Mouse (Mus musculus): ENCODE results near the gene Slc30a2.
A peak's percentile ranks its signal among the peaks of the same experiment; 100 is the strongest.
"Not testable (repeated sequence)": the region's sequence is repeated elsewhere in the genome, so short reads cannot be mapped to it uniquely, and the experiment has no call there.

The Slc30a2 gene

GRCm38 (mm10) chr4:134359649-134360048 is 16.7 kb downstream of the Slc30a2 start:
- DNase-seq (ENCODE audit: low spot score in 2 of 2), result no peak

DNA sequence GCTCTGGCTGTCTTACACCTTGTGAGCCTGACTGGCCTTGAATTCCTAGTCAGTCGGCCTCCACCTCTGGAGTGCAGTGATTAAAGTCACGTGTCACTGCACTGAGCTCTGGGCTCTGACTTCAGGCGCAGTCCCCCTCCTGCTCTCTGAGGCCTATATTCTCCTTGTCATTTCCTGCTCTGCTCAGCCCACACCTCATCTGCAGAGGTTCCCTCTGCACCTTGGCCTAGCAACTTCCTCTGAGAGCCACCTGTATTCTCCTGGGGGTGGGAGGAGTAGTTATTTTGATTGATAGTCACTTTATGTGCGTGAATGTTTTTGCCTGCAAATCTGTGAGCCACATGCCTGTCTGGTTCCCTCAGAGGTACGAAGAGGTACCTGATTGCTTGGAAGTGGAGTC is 18.2 kb downstream of the Slc30a2 start:
- DNase-seq (ENCODE audit: low spot score in 2 of 2), result no peak

GRCm38 (mm10) chr4:134362124-134362523 is 19.1 kb downstream of the Slc30a2 start:
- DNase-seq (ENCODE audit: low spot score in 2 of 2), result no peak

GRCm38 (mm10) chr4:134362586-134362985 is 19.6 kb downstream of the Slc30a2 start:
- peak; percentile 68 to 69 for DNase-seq (ENCODE audit: low spot score in 2 of 2)

- no peak for DNase-seq (ENCODE audit: low spot score in 2 of 2)
Observed at GRCm38 (mm10) chr4:134365280-134365679, 22.3 kb downstream of the Slc30a2 start.

GRCm38 (mm10) chr4:134370649-134371221 is 27.8 kb downstream of the Slc30a2 start:
- no peak for DNase-seq (ENCODE audit: low spot score in 2 of 2)

- no peak for DNase-seq (ENCODE audit: low spot score in 2 of 2)
Observed at GRCm38 (mm10) chr4:134371316-134371855, 28.4 kb downstream of the Slc30a2 start.

- DNase-seq (ENCODE audit: low spot score in 2 of 2), result peak; percentile 38 to 61
Observed at GRCm38 (mm10) chr4:134372294-134372747, 29.3 kb downstream of the Slc30a2 start.

DNA sequence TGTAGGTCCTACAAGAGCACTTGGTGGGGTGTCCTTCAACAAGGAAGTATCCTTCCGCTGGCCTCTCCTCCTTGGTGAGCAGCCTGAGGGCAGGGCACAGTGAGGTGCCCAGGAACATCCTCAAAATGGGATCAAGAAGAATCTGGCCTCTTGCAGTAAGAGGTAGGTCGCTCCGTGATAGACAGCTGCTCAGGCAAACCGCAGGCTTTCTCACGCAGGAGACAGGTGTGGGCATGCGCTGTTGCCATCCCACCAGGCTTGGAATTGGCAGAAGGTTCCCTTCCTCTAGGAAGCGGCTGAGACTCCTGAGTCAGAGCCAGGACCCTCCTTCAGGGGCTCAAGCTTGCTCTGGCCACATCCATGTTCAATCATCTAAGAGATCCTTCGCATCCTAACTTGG is 30.3 kb downstream of the Slc30a2 start:
- no peak for DNase-seq (ENCODE audit: low spot score in 2 of 2)

DNA sequence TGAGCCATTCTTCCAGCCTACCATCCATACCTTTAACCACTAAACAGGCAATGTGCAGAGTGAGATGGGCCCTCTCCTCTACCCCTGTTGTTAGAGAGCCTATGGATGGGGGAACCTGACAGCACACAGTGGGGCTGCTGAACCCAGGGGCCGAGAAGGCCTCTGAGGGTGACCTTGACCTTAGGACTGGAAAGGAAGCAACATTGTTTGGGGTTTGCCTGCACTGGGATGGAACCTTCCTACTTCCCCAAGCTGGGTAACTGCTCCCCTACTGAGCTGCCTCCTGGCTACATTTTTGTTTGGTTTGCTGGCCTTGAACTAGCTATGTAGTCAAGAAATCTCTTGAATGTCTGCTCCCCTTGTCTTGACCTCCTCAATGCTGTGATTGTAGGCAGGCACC is 31.3 kb downstream of the Slc30a2 start:
- DNase-seq (ENCODE audit: low spot score in 2 of 2), result no peak

DNA sequence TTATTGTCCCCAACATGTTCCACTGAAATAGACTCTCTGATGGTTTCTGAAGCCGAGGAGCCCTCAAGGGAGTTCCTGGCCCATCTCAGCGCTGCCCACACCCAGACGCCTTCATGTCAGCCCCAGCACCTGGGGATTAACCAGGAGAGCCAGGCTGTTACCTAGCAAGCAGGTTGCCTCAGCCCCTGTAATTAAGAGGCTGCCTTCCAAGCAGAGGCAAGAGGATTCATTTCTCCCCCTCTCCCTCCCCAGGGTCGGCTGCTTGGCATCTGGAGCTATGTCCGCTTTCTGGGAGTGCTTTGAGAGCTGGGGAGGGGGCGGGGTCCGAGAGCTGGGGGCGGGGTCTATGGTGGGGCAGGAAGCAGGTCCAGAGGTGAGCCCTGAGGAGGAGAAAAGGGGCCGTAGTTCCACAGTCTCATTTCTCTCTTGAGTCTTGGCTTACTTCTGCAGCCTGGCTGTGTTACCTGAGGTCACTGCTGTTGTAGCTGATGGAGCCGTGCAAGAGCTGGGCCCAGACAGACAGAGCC is 35.2 kb downstream of the Slc30a2 start:
- DNase-seq (ENCODE audit: low spot score in 2 of 2), result no peak

- no peak for DNase-seq (ENCODE audit: low spot score in 2 of 2)
Observed at GRCm38 (mm10) chr4:134379510-134379909, 36.5 kb downstream of the Slc30a2 start.

- not testable (repeated sequence) for DNase-seq (ENCODE audit: low spot score in 2 of 2)
Observed at GRCm38 (mm10) chr4:134383750-134384149, 40.8 kb downstream of the Slc30a2 start, which contains the start of gene Extl1. Gene Extl1 (minus strand): TSS chr4:134383850.

DNA sequence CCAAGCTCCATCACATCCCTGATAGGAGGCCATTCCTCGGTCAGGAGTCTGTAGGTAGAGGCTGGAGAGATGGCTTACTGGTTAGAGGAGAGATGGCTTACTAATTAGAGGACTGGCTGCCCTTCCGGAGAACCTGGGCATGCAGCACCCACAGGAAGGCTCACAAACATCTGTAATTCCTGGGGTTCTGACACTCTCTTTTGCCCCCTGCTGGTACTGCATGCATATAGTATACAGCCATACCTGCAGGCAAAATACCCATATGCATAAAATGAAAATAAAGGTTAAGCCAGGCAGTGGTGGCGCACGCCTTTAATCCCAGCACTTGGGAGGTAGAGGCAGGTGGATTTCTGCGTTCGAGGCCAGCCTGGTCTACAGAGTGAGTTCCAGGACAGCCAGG is 44.3 kb downstream of the Slc30a2 start:
- DNase-seq (ENCODE audit: low spot score in 2 of 2), result peak in 1 of 2 experiments; percentile 54

DNA sequence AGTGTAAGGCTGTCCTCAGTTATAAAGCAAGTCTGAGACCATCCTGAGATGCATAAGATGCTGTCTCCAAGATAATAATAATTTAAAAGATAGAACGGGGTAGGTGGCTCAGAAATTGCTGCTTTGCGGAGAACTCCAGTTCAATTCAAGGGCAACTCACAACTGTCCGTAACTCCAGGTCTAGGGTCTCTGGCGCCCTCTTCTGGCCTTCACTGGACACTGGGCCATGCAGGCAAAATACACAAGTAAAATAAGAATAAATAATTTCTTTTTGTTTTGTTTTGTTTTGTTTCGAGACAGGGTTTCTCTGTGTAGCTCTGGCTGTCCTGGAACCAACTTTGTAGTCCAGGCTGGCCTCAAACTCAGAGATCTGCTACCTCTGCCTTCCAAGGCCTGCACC is 45.4 kb downstream of the Slc30a2 start:
- DNase-seq (ENCODE audit: low spot score in 2 of 2), result peak in 1 of 2 experiments; percentile 67

GRCm38 (mm10) chr4:134391636-134392035 is 48.7 kb downstream of the Slc30a2 start:
- no peak for DNase-seq (ENCODE audit: low spot score in 2 of 2)

DNA sequence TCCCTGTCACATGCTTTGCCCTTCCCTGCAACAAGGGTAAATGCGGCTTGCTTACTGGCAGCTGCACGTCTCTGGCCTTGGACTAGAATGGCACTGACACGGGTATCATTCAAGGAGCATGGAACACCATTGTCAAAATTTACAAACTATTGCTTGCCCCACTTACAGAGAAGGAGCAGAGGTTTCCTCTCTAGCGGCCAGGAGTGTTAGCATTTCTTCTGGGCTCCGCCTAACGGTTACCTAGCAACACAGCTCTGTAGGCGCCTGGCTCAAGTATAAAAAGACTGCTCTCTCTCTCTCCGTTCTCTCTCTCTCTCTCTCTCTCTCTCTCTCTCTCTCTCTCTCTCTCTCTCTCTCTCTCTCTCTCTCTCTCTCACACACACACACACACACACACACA is 49.6 kb downstream of the Slc30a2 start:
- peak in 1 of 2 experiments; percentile 27 for DNase-seq (ENCODE audit: low spot score in 2 of 2)

DNA sequence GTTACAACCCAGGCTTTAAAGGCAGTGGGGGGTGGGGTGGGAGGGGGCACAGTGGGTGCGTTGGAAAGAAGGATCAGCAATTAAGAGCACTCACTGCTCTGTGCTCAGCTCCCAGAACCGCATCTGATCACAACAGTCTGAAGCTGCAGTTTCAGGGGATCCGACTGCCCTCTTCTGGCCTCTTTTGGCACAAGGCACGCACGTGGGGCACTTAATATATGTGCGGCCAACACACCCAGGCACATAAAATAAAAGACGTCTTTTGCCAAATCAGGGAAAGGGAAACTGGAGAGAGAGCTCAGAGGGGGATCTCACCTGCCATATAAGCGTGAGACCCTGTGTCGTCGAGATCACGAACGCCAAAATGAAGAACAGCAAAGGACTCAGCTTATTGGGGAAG is 50.0 kb downstream of the Slc30a2 start:
- no peak for DNase-seq (ENCODE audit: low spot score in 2 of 2)

DNA sequence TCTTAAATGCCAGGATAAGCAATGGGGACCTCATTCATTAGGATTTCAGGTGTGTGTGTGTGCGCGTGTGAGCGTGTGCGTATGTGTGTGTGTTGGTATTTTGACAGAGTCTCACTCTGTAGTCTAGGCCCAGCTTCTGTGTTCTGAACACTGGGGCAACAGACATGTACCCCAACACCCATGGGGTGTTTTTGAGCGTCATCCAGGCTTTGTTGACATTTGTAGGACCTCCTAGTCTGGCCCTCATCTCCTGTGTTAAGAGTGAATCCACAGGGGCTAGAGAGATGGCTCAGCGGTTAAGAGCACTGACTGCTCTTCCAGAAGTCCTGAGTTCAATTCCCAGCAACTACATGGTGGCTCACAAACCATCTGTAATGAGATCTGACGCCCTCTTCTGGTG is 52.2 kb downstream of the Slc30a2 start:
- no peak for DNase-seq (ENCODE audit: low spot score in 2 of 2)

DNA sequence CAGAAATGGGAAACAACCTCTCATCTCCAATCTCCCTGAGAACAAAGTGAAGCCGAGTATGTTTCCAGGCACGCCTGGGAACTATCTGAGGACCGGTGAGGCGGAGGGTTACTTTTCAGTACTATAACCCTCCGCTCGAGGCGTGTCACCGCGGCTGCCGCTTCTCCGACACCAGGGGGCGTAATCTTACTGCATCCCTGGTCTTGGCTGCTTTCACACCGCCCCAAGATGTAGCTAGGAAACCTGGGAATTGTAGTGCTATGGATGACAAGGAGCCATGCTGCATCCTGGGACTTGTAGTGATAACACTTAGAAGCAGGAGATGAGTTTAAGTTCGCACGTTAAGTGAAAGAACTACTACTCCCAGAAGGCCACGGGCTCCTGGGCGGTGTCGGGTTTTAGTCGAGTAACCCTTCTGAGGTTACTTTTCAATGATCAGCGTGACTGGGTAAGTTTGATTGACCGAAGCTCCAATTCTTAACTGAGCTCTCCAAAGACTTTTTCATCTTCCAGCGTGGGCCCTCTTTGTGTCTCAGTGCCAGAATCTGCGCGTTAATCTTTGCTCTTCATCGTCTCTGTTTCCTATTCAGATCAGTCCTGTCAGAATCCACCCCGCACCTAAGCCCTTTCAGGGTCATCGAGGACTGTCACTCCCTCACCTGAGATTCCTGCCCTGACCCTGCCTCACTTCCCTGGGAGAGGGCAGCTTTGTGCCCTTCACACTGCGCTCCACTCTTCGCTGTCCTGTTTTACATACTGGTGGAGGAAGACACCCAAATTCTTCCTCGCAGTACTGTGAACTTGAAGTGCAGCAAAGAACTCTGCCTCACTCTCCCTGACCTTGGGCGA is 53.2 kb downstream of the Slc30a2 start, which contains the start of gene Pafah2:
Gene Pafah2, plus strand, starts transcription at position 344 of the 849 bp plus-strand sequence.
- peak; percentile 92 to 97 for DNase-seq (ENCODE audit: low spot score in 2 of 2)

DNA sequence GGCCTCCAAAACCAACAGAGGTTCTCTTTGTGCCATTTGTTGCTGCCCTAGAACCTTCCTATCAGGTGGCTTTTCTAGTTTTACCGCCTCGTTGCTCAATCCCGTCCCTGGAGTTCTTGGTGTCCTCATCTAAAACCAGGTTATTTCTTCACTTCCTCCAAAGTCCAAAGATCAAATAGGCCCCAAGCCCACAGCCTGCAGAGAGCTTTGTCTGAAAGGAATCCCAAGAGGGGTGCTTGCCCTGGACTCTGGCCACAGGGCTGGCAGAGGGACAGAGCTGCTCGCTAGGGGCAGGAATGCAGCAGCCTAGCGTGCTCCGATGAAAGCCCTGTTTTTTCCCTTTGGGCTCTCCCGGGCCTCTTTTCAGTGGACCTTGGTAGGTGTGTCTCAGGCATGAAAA is 54.1 kb downstream of the Slc30a2 start:
- DNase-seq (ENCODE audit: low spot score in 2 of 2), result no peak

DNA sequence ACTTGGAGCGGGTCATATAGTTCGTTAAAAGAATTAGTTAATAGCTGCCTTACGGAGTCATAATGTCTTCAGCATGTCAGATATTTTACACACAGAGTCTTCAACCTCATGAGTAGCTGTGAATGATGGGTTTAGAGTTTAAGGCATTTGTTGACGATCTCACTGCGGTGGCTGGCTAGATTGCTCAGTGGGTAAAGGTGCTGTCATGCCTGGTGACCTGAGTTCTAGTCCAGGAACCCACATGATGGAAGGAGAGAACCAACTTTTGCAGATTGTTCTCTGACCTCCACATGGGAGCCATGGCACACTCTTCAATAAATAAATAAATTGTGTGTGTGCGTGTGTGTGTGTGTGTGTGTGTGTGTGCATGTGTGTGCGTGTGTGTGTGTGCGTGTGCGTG is 54.8 kb downstream of the Slc30a2 start:
- no peak for DNase-seq (ENCODE audit: low spot score in 2 of 2)
